Mouse (Mus musculus) intestine, postnatal 0 days (tissue): ENCODE data around the gene Nfatc2ip. TPM values are rescaled to one million over a fixed set of nuclear protein-coding genes. Genes with fewer than 3 reads are reported as not detected.
"Not testable (repeated sequence)": the region's sequence is repeated elsewhere in the genome, so short reads cannot be mapped to it uniquely, and the experiment has no call there.

Source experiments
- ATAC-seq: fragments of 200-750 bp; cut with Nextera tagmentation; 2 replicates; pipeline ENCODE4 v1.8.0; 2017; ENCODE audit warnings: mild to moderate bottlenecking, moderate TSS enrichment, moderate library complexity
- H3K27ac ChIP-seq: fragments of 300-500 bp; sonication (generic); 2 replicates; pipeline ENCODE4 v1.5.1; 2014; ENCODE audit warnings: mild to moderate bottlenecking, low read depth, low read length, moderate library complexity
- H3K27me3 ChIP-seq: fragments of 300-500 bp; sonication (generic); replicated peaks from 2 replicates; pipeline ENCODE4 v1.6.1; 2014; ENCODE audit warnings: low read length, mixed read lengths; ENCODE audit not compliant: control insufficient read depth, insufficient read depth
- H3K36me3 ChIP-seq: fragments of 300-500 bp; sonication (generic); 2 replicates; pipeline ENCODE4 v1.6.1; 2014; ENCODE audit warnings: mild to moderate bottlenecking, moderate library complexity; ENCODE audit not compliant: control insufficient read depth, insufficient read depth
- H3K4me1 ChIP-seq: fragments of 300-500 bp; sonication (generic); replicated peaks from 2 replicates; pipeline ENCODE4 v1.6.1; 2014; ENCODE audit warnings: antibody characterized with exemption, low read length, mixed read lengths; ENCODE audit not compliant: control insufficient read depth, insufficient read depth
- H3K4me2 ChIP-seq: fragments of 300-500 bp; sonication (generic); replicated peaks from 2 replicates; pipeline ENCODE4 v1.6.1; 2014; ENCODE audit warnings: low read depth, mild to moderate bottlenecking, moderate library complexity
- H3K4me3 ChIP-seq: fragments of 300-500 bp; sonication (generic); 2 replicates; pipeline ENCODE4 v1.5.1; 2014; ENCODE audit warnings: low read depth, low read length
- H3K9ac ChIP-seq: fragments of 300-500 bp; sonication (generic); 2 replicates; pipeline ENCODE4 v1.6.1; 2014; ENCODE audit warnings: mild to moderate bottlenecking, low read depth, low read length
- H3K9me3 ChIP-seq: fragments of 300-500 bp; sonication (generic); 2 replicates; pipeline ENCODE4 v1.6.1; 2016; ENCODE audit warnings: mixed run types; ENCODE audit not compliant: control insufficient read depth
- CTCF ChIP-seq: sonication (generic); IDR thresholded peaks from 2 replicates; pipeline ENCODE4 v1.5.1; 2016; ENCODE audit warnings: low read depth, mild to moderate bottlenecking, control low read depth, antibody characterized with exemption, moderate library complexity
- WGBS: fragments of 180-500 bp; shearing (Covaris S2); extraction: QIAGEN DNeasy Blood & Tissue Kit; methylation state at CpG from one replicate; pipeline ENCODE4 v1.1.7; 2014; 5-methylcytosine and 5-hydroxymethylcytosine counted together
- polyA plus RNA-seq: library from polyadenylated mRNA; unstranded; fragments of >200 nt; fragmentation: Nextera tagmentation; extraction: Ambion mirVana; gene quantifications from 2 replicates; pipeline ENCODE4 v1.2.1, GENCODE M21; 2015

Gene Nfatc2ip
- polyA plus RNA-seq, 1 experiment from 2014 or later = 2.1 TPM

- H3K4me2 ChIP-seq = no peak overlapping the region
- no peak for ATAC-seq
- WGBS = 72% methylated on average over 8 of the region's 8 CpGs
- H3K36me3 ChIP-seq = no peaks in the 10 kb centered on the region
- H3K9ac ChIP-seq = no peak overlapping the region
- H3K4me3 ChIP-seq = no peak overlapping the region
- H3K4me1 ChIP-seq = no peaks in the 10 kb centered on the region
- no peaks in the 10 kb centered on the region for H3K9me3 ChIP-seq
- H3K27me3 ChIP-seq = no peaks in the 10 kb centered on the region
- no peak overlapping the region for H3K27ac ChIP-seq
- no peak for TF ChIP-seq CTCF
These were observed 20.5 kb upstream of the Nfatc2ip start for GRCm38 (mm10) chr7:126417045-126417444.

GRCm38 (mm10) chr7:126416615-126417014 is 20.1 kb upstream of the Nfatc2ip start:
- TF ChIP-seq CTCF = no peak
- no peaks in the 10 kb centered on the region for H3K9me3 ChIP-seq
- H3K9ac ChIP-seq = no peak overlapping the region
- H3K36me3 ChIP-seq = no peaks in the 10 kb centered on the region
- no peaks in the 10 kb centered on the region for H3K4me1 ChIP-seq
- H3K27me3 ChIP-seq = no peaks in the 10 kb centered on the region
- H3K4me2 ChIP-seq = no peak overlapping the region
- 62% methylated on average over 2 of the region's 2 CpGs for WGBS
- ATAC-seq = no peak
- no peak overlapping the region for H3K4me3 ChIP-seq
- no peak overlapping the region for H3K27ac ChIP-seq

- Histone ChIP-seq H3K9ac (no peak within 1 kb of the TSS), H3K4me2 (no peak within 1 kb of the TSS), H3K27ac (no peak within 1 kb of the TSS), H3K4me1 (no peaks in the 10 kb centered on the region), H3K9me3 (no peaks in the 10 kb centered on the region), H3K36me3 (no peaks in the 10 kb centered on the region), H3K27me3 (no peaks in the 10 kb centered on the region), H3K4me3 (no peak within 1 kb of the TSS)
- no peak for TF ChIP-seq CTCF
- no peak for ATAC-seq
- WGBS = 81% methylated on average over 6 of the region's 6 CpGs
These were observed 18.2 kb upstream of the Nfatc2ip start, which contains the start of gene Cd19 for GRCm38 (mm10) chr7:126414725-126415124. Gene Cd19 (minus strand): TSS chr7:126414889.

GRCm38 (mm10) chr7:126411061-126411460 is 14.5 kb upstream of the Nfatc2ip start:
- Histone ChIP-seq H3K27ac (no peak overlapping the region), H3K4me2 (no peak overlapping the region), H3K4me3 (no peak overlapping the region), H3K27me3 (no peaks in the 10 kb centered on the region), H3K9me3 (no peaks in the 10 kb centered on the region), H3K36me3 (no peaks in the 10 kb centered on the region), H3K9ac (no peak overlapping the region), H3K4me1 (no peaks in the 10 kb centered on the region)
- WGBS = 91% methylated on average over 4 of the region's 4 CpGs
- TF ChIP-seq CTCF = no peak
- ATAC-seq = no peak

- H3K4me2 ChIP-seq = no peak overlapping the region
- H3K4me1 ChIP-seq = no peaks in the 10 kb centered on the region
- H3K36me3 ChIP-seq = no peaks in the 10 kb centered on the region
- no peak overlapping the region for H3K9ac ChIP-seq
- TF ChIP-seq CTCF = no peak
- 78% methylated on average over 2 of the region's 2 CpGs for WGBS
- no peak overlapping the region for H3K4me3 ChIP-seq
- H3K9me3 ChIP-seq = no peaks in the 10 kb centered on the region
- no peak for ATAC-seq
- no peaks in the 10 kb centered on the region for H3K27me3 ChIP-seq
- no peak overlapping the region for H3K27ac ChIP-seq
These were observed 12.1 kb upstream of the Nfatc2ip start for GRCm38 (mm10) chr7:126408686-126409085.

GRCm38 (mm10) chr7:126402518-126402917 is 6.0 kb upstream of the Nfatc2ip start:
- H3K36me3 ChIP-seq, H3K4me1 ChIP-seq, H3K9ac ChIP-seq, H3K9me3 ChIP-seq, H3K27ac ChIP-seq, ATAC-seq, H3K27me3 ChIP-seq, H3K4me3 ChIP-seq, H3K4me2 ChIP-seq: not testable (repeated sequence)
- WGBS = 90% methylated on average over 8 of the region's 8 CpGs

- H3K27me3 ChIP-seq = no peaks in the 10 kb centered on the region
- H3K4me2 ChIP-seq = no peak overlapping the region
- no peaks in the 10 kb centered on the region for H3K36me3 ChIP-seq
- no peak overlapping the region for H3K9ac ChIP-seq
- H3K4me1 ChIP-seq = no peaks in the 10 kb centered on the region
- no peak overlapping the region for H3K27ac ChIP-seq
- no peak for ATAC-seq
- TF ChIP-seq CTCF = peak; percentile 92
- no peaks in the 10 kb centered on the region for H3K9me3 ChIP-seq
- no peak overlapping the region for H3K4me3 ChIP-seq
- WGBS = 10% methylated on average over 5 of the region's 5 CpGs
These were observed 3.0 kb upstream of the Nfatc2ip start for GRCm38 (mm10) chr7:126399548-126399947.
